Mouse (Mus musculus) midbrain, embryonic 16.5 days (tissue): ENCODE results near the gene Efcab5. TPM values are rescaled to one million over a fixed set of nuclear protein-coding genes. Genes with fewer than 3 reads are reported as not detected.

Experiments
- ATAC-seq: fragments of 200-750 bp; cut with Nextera tagmentation; 2 replicates; pipeline ENCODE4 v1.8.0; 2017; ENCODE audit warnings: moderate TSS enrichment
- H3K27ac ChIP-seq: fragments of 300-500 bp; sonication (generic); 2 replicates; pipeline ENCODE4 v1.5.1; 2014; ENCODE audit warnings: mild to moderate bottlenecking, low read length, mixed read lengths
- H3K27me3 ChIP-seq: fragments of 300-500 bp; sonication (generic); 2 replicates; pipeline ENCODE4 v1.6.1; 2014; ENCODE audit warnings: low read depth, low read length, mixed read lengths; ENCODE audit not compliant: control insufficient read depth, insufficient read depth
- H3K36me3 ChIP-seq: fragments of 300-500 bp; sonication (generic); 2 replicates; pipeline ENCODE4 v1.6.1; 2014; ENCODE audit warnings: mild to moderate bottlenecking, low read length, moderate library complexity, mixed read lengths; ENCODE audit not compliant: control insufficient read depth, insufficient read depth
- H3K4me1 ChIP-seq: fragments of 300-500 bp; sonication (generic); 2 replicates; pipeline ENCODE4 v1.6.1; 2014; ENCODE audit warnings: mild to moderate bottlenecking, low read length, mixed read lengths; ENCODE audit not compliant: control insufficient read depth, insufficient read depth
- H3K4me2 ChIP-seq: fragments of 300-500 bp; sonication (generic); 2 replicates; pipeline ENCODE4 v1.6.1; 2014; ENCODE audit warnings: mild to moderate bottlenecking, low read length, mixed read lengths
- H3K4me3 ChIP-seq: fragments of 300-500 bp; sonication (generic); 2 replicates; pipeline ENCODE4 v1.5.1; 2014; ENCODE audit warnings: low read depth, mild to moderate bottlenecking, low read length, moderate library complexity, mixed read lengths
- H3K9ac ChIP-seq: fragments of 300-500 bp; sonication (generic); 2 replicates; pipeline ENCODE4 v1.6.1; 2014; ENCODE audit warnings: low read depth, low read length, mixed read lengths
- H3K9me3 ChIP-seq: fragments of 300-500 bp; sonication (generic); replicated peaks from 2 replicates; pipeline ENCODE4 v1.6.1; 2014; ENCODE audit warnings: mild to moderate bottlenecking, low read length, mixed read lengths; ENCODE audit not compliant: control insufficient read depth, poor library complexity, severe bottlenecking
- WGBS: fragments of 180-500 bp; shearing (Covaris S2); extraction: QIAGEN DNeasy Blood & Tissue Kit; methylation state at CpG from one replicate; pipeline ENCODE4 v1.1.7; 2014; 5-methylcytosine and 5-hydroxymethylcytosine counted together
- polyA plus RNA-seq: library from polyadenylated mRNA; unstranded; fragments of >200 nt; fragmentation: Nextera tagmentation; extraction: Ambion mirVana; gene quantifications from 2 replicates; pipeline ENCODE4 v1.2.1, GENCODE M21; 2015

Gene Efcab5
- polyA plus RNA-seq, 1 experiment from 2014 or later = 1.5 TPM

GRCm38 (mm10) chr11:77200703-77201102, 11.9 kb upstream of the Efcab5 start:
- WGBS = 96% methylated on average over 1 of the region's 1 CpGs
- H3K36me3 ChIP-seq = no peaks in the 10 kb centered on the region
- H3K27ac ChIP-seq = no peak overlapping the region
- H3K4me1 ChIP-seq = no peaks in the 10 kb centered on the region
- no peak for ATAC-seq
- no peaks in the 10 kb centered on the region for H3K9me3 ChIP-seq
- no peak overlapping the region for H3K4me3 ChIP-seq
- H3K9ac ChIP-seq = no peak overlapping the region
- H3K27me3 ChIP-seq = peaks cover 4% of the 10 kb centered on the region; the same call in 1 of the 2 replicates
- no peak overlapping the region for H3K4me2 ChIP-seq

GRCm38 (mm10) chr11:77199636-77200035, 10.9 kb upstream of the Efcab5 start:
- H3K27ac ChIP-seq = no peak overlapping the region
- H3K9me3 ChIP-seq = no peaks in the 10 kb centered on the region
- H3K4me1 ChIP-seq = no peaks in the 10 kb centered on the region
- no peak overlapping the region for H3K4me2 ChIP-seq
- no peak overlapping the region for H3K4me3 ChIP-seq
- no peaks in the 10 kb centered on the region for H3K36me3 ChIP-seq
- WGBS = 45% methylated on average over 4 of the region's 4 CpGs
- no peak overlapping the region for H3K9ac ChIP-seq
- H3K27me3 ChIP-seq = peaks cover 4% of the 10 kb centered on the region; the same call in 1 of the 2 replicates
- no peak for ATAC-seq

GRCm38 (mm10) chr11:77196181-77197143, 7.7 kb upstream of the Efcab5 start:
- Histone ChIP-seq H3K9me3 (no peaks in the 10 kb centered on the region), H3K4me3 (no peak overlapping the region), H3K4me1 (peaks cover 3% of the 10 kb centered on the region; the same call in 1 of the 2 replicates), H3K27ac (no peak overlapping the region), H3K9ac (no peak overlapping the region), H3K4me2 (no peak overlapping the region), H3K27me3 (peaks cover 6% of the 10 kb centered on the region; the same call in 1 of the 2 replicates), H3K36me3 (no peaks in the 10 kb centered on the region)
- no peak for ATAC-seq
- 46% methylated on average over 4 of the region's 4 CpGs for WGBS

- H3K36me3 ChIP-seq = no peaks in the 10 kb centered on the region
- WGBS = 59% methylated on average over 11 of the region's 11 CpGs
- no peak overlapping the region for H3K9ac ChIP-seq
- peaks cover 3% of the 10 kb centered on the region; the same call in 1 of the 2 replicates for H3K4me1 ChIP-seq
- no peak overlapping the region for H3K4me3 ChIP-seq
- ATAC-seq = no peak
- peaks cover 7% of the 10 kb centered on the region; the same call in 1 of the 2 replicates for H3K27me3 ChIP-seq
- H3K4me2 ChIP-seq = no peak overlapping the region
- H3K9me3 ChIP-seq = no peaks in the 10 kb centered on the region
- no peak overlapping the region for H3K27ac ChIP-seq
Measured at GRCm38 (mm10) chr11:77195360-77196109, 6.8 kb upstream of the Efcab5 start.

GRCm38 (mm10) chr11:77194762-77195161, 6.0 kb upstream of the Efcab5 start:
- ATAC-seq = no peak
- H3K4me2 ChIP-seq = no peak overlapping the region
- WGBS = 54% methylated on average over 1 of the region's 1 CpGs

GRCm38 (mm10) chr11:77193941-77194553, 5.3 kb upstream of the Efcab5 start:
- Histone ChIP-seq H3K9me3 (no peaks in the 10 kb centered on the region), H3K36me3 (no peaks in the 10 kb centered on the region), H3K27me3 (peaks cover 7% of the 10 kb centered on the region; the same call in 1 of the 2 replicates), H3K4me3 (no peak overlapping the region), H3K4me1 (peaks cover 3% of the 10 kb centered on the region; the same call in 1 of the 2 replicates), H3K4me2 (no peak overlapping the region), H3K9ac (no peak overlapping the region), H3K27ac (no peak overlapping the region)
- no peak for ATAC-seq
- 11% methylated on average over 6 of the region's 6 CpGs for WGBS

More at GRCm38 (mm10) chr11:77194762-77195161, 6.0 kb upstream of the Efcab5 start:
- Histone ChIP-seq H3K36me3 (no peaks in the 10 kb centered on the region), H3K4me3 (no peak overlapping the region), H3K9ac (no peak overlapping the region), H3K4me1 (peaks cover 3% of the 10 kb centered on the region; the same call in 1 of the 2 replicates), H3K27me3 (peaks cover 7% of the 10 kb centered on the region; the same call in 1 of the 2 replicates), H3K9me3 (no peaks in the 10 kb centered on the region), H3K27ac (no peak overlapping the region)

- H3K27ac ChIP-seq = no peak overlapping the region
- peaks cover 7% of the 10 kb centered on the region; the same call in 1 of the 2 replicates for H3K27me3 ChIP-seq
- H3K9ac ChIP-seq = no peak overlapping the region
- H3K4me1 ChIP-seq = peaks cover 3% of the 10 kb centered on the region; the same call in 1 of the 2 replicates
- WGBS = 31% methylated on average over 5 of the region's 5 CpGs
- H3K36me3 ChIP-seq = no peaks in the 10 kb centered on the region
- no peak overlapping the region for H3K4me2 ChIP-seq
- no peak overlapping the region for H3K4me3 ChIP-seq
- no peaks in the 10 kb centered on the region for H3K9me3 ChIP-seq
- ATAC-seq = no peak
Measured at GRCm38 (mm10) chr11:77193410-77193809, 4.6 kb upstream of the Efcab5 start.

- no peak for ATAC-seq
Measured at GRCm38 (mm10) chr11:77184926-77185325, 3.8 kb downstream of the Efcab5 start.

More at GRCm38 (mm10) chr11:77184926-77185325, 3.8 kb downstream of the Efcab5 start:
- Histone ChIP-seq H3K4me2 (no peak overlapping the region), H3K9ac (no peak overlapping the region), H3K4me1 (peaks cover 6% of the 10 kb centered on the region; the same call in 1 of the 2 replicates), H3K36me3 (no peaks in the 10 kb centered on the region), H3K27ac (no peak overlapping the region), H3K9me3 (no peaks in the 10 kb centered on the region), H3K4me3 (no peak overlapping the region), H3K27me3 (no peaks in the 10 kb centered on the region)
- WGBS = 62% methylated on average over 2 of the region's 2 CpGs
